Mouse (Mus musculus): ENCODE results near the gene Sprtn. TPM values are rescaled to one million over a fixed set of nuclear protein-coding genes. Genes with fewer than 3 reads are reported as not detected.
A peak's percentile ranks its signal among the peaks of the same experiment; 100 is the strongest.

The Sprtn gene
- polyA plus RNA-seq, 1 experiment = 26.8 TPM

GRCm38 (mm10) chr8:124863729-124864128 lies 34.0 kb upstream of the Sprtn start:
- TF ChIP-seq POLR2A (IDR thresholded peaks at IDR 0.05; ENCODE audit: control insufficient read depth, extremely low read depth, insufficient read depth, low read length, poor library complexity) (no peak), CTCF (IDR thresholded peaks at IDR 0.05; ENCODE audit: borderline replicate concordance, control insufficient read depth, extremely low read depth, insufficient read depth, low read length, poor library complexity) (no peak)
- no peaks in the 10 kb centered on the region for H3K27me3 ChIP-seq (ENCODE audit: control insufficient read depth, insufficient read depth, low read length)
- H3K27ac ChIP-seq (ENCODE audit: control insufficient read depth, insufficient read depth, low read length) = no peak overlapping the region
- H3K4me1 ChIP-seq (replicated peaks; ENCODE audit: control insufficient read depth, insufficient read depth, low read length) = peaks cover 8% of the 10 kb centered on the region
- H3K4me3 ChIP-seq (ENCODE audit: control insufficient read depth, insufficient read depth, low read length) = peak overlapping the region; percentile 20; the same call in 1 of the 2 replicates
- DNase-seq = peak; percentile 16
- WGBS = 1% methylated on average over 8 of the region's 8 CpGs
- no peaks in the 10 kb centered on the region for H3K36me3 ChIP-seq (ENCODE audit: control insufficient read depth, insufficient read depth, low read length)

- H3K27me3 ChIP-seq (ENCODE audit: control insufficient read depth, insufficient read depth, low read length) = no peaks in the 10 kb centered on the region
- H3K4me1 ChIP-seq (replicated peaks; ENCODE audit: control insufficient read depth, insufficient read depth, low read length) = peaks cover 8% of the 10 kb centered on the region
- TF ChIP-seq CTCF (IDR thresholded peaks at IDR 0.05; ENCODE audit: borderline replicate concordance, control insufficient read depth, extremely low read depth, insufficient read depth, low read length, poor library complexity) = no peak
- no peak for TF ChIP-seq POLR2A (IDR thresholded peaks at IDR 0.05; ENCODE audit: control insufficient read depth, extremely low read depth, insufficient read depth, low read length, poor library complexity)
- 47% methylated on average over 3 of the region's 3 CpGs for WGBS
- no peak for DNase-seq
- H3K4me3 ChIP-seq (ENCODE audit: control insufficient read depth, insufficient read depth, low read length) = no peak overlapping the region
- H3K36me3 ChIP-seq (ENCODE audit: control insufficient read depth, insufficient read depth, low read length) = peaks cover 7% of the 10 kb centered on the region
- no peak overlapping the region for H3K27ac ChIP-seq (ENCODE audit: control insufficient read depth, insufficient read depth, low read length)
Measured at GRCm38 (mm10) chr8:124866669-124867068, 31.0 kb upstream of the Sprtn start.

GRCm38 (mm10) chr8:124867126-124867525 lies 30.6 kb upstream of the Sprtn start:
- Histone ChIP-seq H3K4me3 (ENCODE audit: control insufficient read depth, insufficient read depth, low read length) (no peak overlapping the region), H3K4me1 (replicated peaks; ENCODE audit: control insufficient read depth, insufficient read depth, low read length) (peaks cover 8% of the 10 kb centered on the region), H3K27ac (ENCODE audit: control insufficient read depth, insufficient read depth, low read length) (no peak overlapping the region), H3K36me3 (ENCODE audit: control insufficient read depth, insufficient read depth, low read length) (peaks cover 12% of the 10 kb centered on the region), H3K27me3 (ENCODE audit: control insufficient read depth, insufficient read depth, low read length) (no peaks in the 10 kb centered on the region)
- no peak for DNase-seq
- WGBS = 95% methylated on average over 2 of the region's 2 CpGs
- TF ChIP-seq CTCF (IDR thresholded peaks at IDR 0.05; ENCODE audit: borderline replicate concordance, control insufficient read depth, extremely low read depth, insufficient read depth, low read length, poor library complexity) (no peak), POLR2A (IDR thresholded peaks at IDR 0.05; ENCODE audit: control insufficient read depth, extremely low read depth, insufficient read depth, low read length, poor library complexity) (no peak)

GRCm38 (mm10) chr8:124869708-124870107 lies 28.0 kb upstream of the Sprtn start:
- Histone ChIP-seq H3K4me1 (replicated peaks; ENCODE audit: control insufficient read depth, insufficient read depth, low read length) (peaks cover 4% of the 10 kb centered on the region), H3K27ac (ENCODE audit: control insufficient read depth, insufficient read depth, low read length) (no peak overlapping the region), H3K36me3 (ENCODE audit: control insufficient read depth, insufficient read depth, low read length) (peaks cover 34% of the 10 kb centered on the region), H3K27me3 (ENCODE audit: control insufficient read depth, insufficient read depth, low read length) (no peaks in the 10 kb centered on the region), H3K4me3 (ENCODE audit: control insufficient read depth, insufficient read depth, low read length) (no peak overlapping the region)
- WGBS = 98% methylated on average over 6 of the region's 6 CpGs
- TF ChIP-seq CTCF (IDR thresholded peaks at IDR 0.05; ENCODE audit: borderline replicate concordance, control insufficient read depth, extremely low read depth, insufficient read depth, low read length, poor library complexity) (no peak), POLR2A (IDR thresholded peaks at IDR 0.05; ENCODE audit: control insufficient read depth, extremely low read depth, insufficient read depth, low read length, poor library complexity) (no peak)
- DNase-seq = no peak

GRCm38 (mm10) chr8:124871474-124871873 lies 26.2 kb upstream of the Sprtn start:
- TF ChIP-seq CTCF (IDR thresholded peaks at IDR 0.05; ENCODE audit: borderline replicate concordance, control insufficient read depth, extremely low read depth, insufficient read depth, low read length, poor library complexity) (no peak), POLR2A (IDR thresholded peaks at IDR 0.05; ENCODE audit: control insufficient read depth, extremely low read depth, insufficient read depth, low read length, poor library complexity) (no peak)
- Histone ChIP-seq H3K27ac (ENCODE audit: control insufficient read depth, insufficient read depth, low read length) (no peak overlapping the region), H3K4me3 (ENCODE audit: control insufficient read depth, insufficient read depth, low read length) (no peak overlapping the region), H3K4me1 (replicated peaks; ENCODE audit: control insufficient read depth, insufficient read depth, low read length) (no peaks in the 10 kb centered on the region), H3K27me3 (ENCODE audit: control insufficient read depth, insufficient read depth, low read length) (no peaks in the 10 kb centered on the region), H3K36me3 (ENCODE audit: control insufficient read depth, insufficient read depth, low read length) (peaks cover 49% of the 10 kb centered on the region)
- no peak for DNase-seq
- 97% methylated on average over 7 of the region's 7 CpGs for WGBS

- Histone ChIP-seq H3K4me1 (replicated peaks; ENCODE audit: control insufficient read depth, insufficient read depth, low read length) (no peaks in the 10 kb centered on the region), H3K27me3 (ENCODE audit: control insufficient read depth, insufficient read depth, low read length) (no peaks in the 10 kb centered on the region), H3K4me3 (ENCODE audit: control insufficient read depth, insufficient read depth, low read length) (no peak overlapping the region), H3K36me3 (ENCODE audit: control insufficient read depth, insufficient read depth, low read length) (peaks cover 55% of the 10 kb centered on the region), H3K27ac (ENCODE audit: control insufficient read depth, insufficient read depth, low read length) (no peak overlapping the region)
- 97% methylated on average over 7 of the region's 7 CpGs for WGBS
- no peak for DNase-seq
- no peak for TF ChIP-seq CTCF (IDR thresholded peaks at IDR 0.05; ENCODE audit: borderline replicate concordance, control insufficient read depth, extremely low read depth, insufficient read depth, low read length, poor library complexity)
Measured at GRCm38 (mm10) chr8:124872081-124872480, 25.6 kb upstream of the Sprtn start.

- Histone ChIP-seq H3K4me3 (ENCODE audit: control insufficient read depth, insufficient read depth, low read length) (no peak overlapping the region), H3K27me3 (ENCODE audit: control insufficient read depth, insufficient read depth, low read length) (no peaks in the 10 kb centered on the region), H3K4me1 (replicated peaks; ENCODE audit: control insufficient read depth, insufficient read depth, low read length) (no peaks in the 10 kb centered on the region), H3K27ac (ENCODE audit: control insufficient read depth, insufficient read depth, low read length) (no peak overlapping the region), H3K36me3 (ENCODE audit: control insufficient read depth, insufficient read depth, low read length) (peaks cover 60% of the 10 kb centered on the region)
- TF ChIP-seq POLR2A (IDR thresholded peaks at IDR 0.05; ENCODE audit: control insufficient read depth, extremely low read depth, insufficient read depth, low read length, poor library complexity) (no peak), CTCF (IDR thresholded peaks at IDR 0.05; ENCODE audit: borderline replicate concordance, control insufficient read depth, extremely low read depth, insufficient read depth, low read length, poor library complexity) (no peak)
- 95% methylated on average over 5 of the region's 5 CpGs for WGBS
- no peak for DNase-seq
Measured at GRCm38 (mm10) chr8:124872690-124873089, 25.0 kb upstream of the Sprtn start.

All from thymus, adult 2 months (tissue).